Mouse (Mus musculus) forelimb bud, embryonic 11.5 days (tissue): ENCODE results near the gene Crlf2.

Experiments used
- DNase-seq: peaks from one replicate; pipeline ENCODE4 v3.0.0-alpha.2; 2012; ENCODE audit warnings: low read depth, low spot score

Crlf2 gene

DNA sequence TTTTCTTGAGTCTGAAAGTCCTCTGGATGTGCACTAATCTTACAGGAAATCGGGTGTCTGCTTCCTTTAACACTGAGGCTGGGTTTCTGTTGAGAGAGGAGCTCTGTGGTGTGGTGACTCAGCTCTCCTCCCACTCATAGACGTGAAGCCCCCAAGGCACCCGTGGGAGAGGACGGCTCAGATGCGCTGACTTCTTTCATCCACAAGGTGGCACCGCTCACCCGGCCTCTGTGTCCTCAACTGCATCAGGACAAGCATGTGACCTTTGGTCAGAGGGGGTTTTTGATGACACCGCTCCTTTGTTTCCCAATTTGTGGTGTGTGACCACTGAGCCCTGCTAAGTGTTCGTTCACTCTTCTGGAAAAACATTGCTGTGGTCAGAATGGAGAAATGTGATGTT, 10.1 kb downstream of the Crlf2 start:
- no peak for DNase-seq

DNA sequence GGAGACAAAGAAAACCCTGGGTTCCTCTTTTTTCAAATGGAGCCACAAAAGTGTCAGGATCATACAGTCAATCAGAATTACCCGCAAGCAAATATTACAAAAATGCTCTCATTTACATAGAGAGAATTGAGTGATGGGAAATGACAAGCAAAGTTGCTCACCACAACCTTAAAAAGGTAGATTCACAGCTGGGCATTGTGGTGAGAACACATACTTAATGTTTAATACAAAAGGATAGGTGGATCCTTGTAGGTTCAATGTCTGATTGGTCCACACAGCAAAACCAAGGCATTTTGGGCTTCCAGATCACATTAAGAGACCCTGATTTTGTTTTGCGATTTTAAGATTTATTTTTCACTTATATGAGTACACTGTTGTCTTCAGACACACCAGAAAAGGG, 11.7 kb downstream of the Crlf2 start:
- no peak for DNase-seq

GRCm38 (mm10) chr5:109509679-109510078, 49.1 kb downstream of the Crlf2 start:
- no peak for DNase-seq

DNA sequence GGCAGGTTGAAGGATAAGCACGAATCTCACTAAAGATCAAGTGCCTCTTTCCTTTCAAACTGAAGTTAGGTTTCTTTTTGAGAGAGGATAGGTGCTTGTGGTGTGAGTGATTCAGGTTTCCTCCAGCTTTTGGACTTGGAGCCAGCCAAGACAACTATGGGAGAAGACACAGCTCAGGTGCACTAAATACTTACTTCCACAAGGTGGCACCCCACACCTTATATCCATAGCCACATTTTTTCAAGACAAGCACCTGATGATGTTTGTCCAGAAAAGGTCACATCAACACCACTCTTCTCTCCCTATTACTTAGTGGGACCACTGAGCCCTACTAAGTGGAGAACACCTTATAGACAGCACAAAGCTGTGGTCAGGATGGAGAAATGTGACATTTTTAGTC, 52.1 kb downstream of the Crlf2 start:
- peak; percentile 3 for DNase-seq
